Mouse (Mus musculus) neural tube, embryonic 10.5 days (tissue): Measurements from ENCODE around the gene Fgfr2.
"Not testable (repeated sequence)": the region's sequence is repeated elsewhere in the genome, so short reads cannot be mapped to it uniquely, and the experiment has no call there.

Source experiments
- DNase-seq: peaks from one replicate; pipeline ENCODE4 v3.0.0-alpha.2; 2017; ENCODE audit warnings: low spot score; ENCODE audit errors: extremely low spot score

The Fgfr2 gene

GRCm38 (mm10) chr7:130669370-130669881 is 2453.7 kb downstream of the Fgfr2 start:
- DNase-seq, result no peak

- peak; percentile 23 for DNase-seq
Observed at GRCm38 (mm10) chr7:130668729-130669281, 2454.3 kb downstream of the Fgfr2 start.

- not testable (repeated sequence) for DNase-seq
Observed at GRCm38 (mm10) chr7:130668013-130668412, 2455.1 kb downstream of the Fgfr2 start.

GRCm38 (mm10) chr7:130665358-130665757 is 2457.8 kb downstream of the Fgfr2 start:
- DNase-seq, result no peak

- DNase-seq, result no peak
Observed at GRCm38 (mm10) chr7:130664629-130665028, 2458.5 kb downstream of the Fgfr2 start.

GRCm38 (mm10) chr7:130664037-130664436 is 2459.1 kb downstream of the Fgfr2 start:
- no peak for DNase-seq

GRCm38 (mm10) chr7:130662869-130663268 is 2460.3 kb downstream of the Fgfr2 start:
- DNase-seq, result no peak

- DNase-seq, result peak; percentile 29
Observed at GRCm38 (mm10) chr7:130662250-130662649, 2460.9 kb downstream of the Fgfr2 start.

GRCm38 (mm10) chr7:130659129-130659528 is 2464.0 kb downstream of the Fgfr2 start:
- DNase-seq, result no peak

GRCm38 (mm10) chr7:130657751-130658150 is 2465.4 kb downstream of the Fgfr2 start:
- DNase-seq, result no peak

GRCm38 (mm10) chr7:130656965-130657364 is 2466.2 kb downstream of the Fgfr2 start:
- DNase-seq, result no peak

- no peak for DNase-seq
Observed at GRCm38 (mm10) chr7:130654562-130654961, 2468.6 kb downstream of the Fgfr2 start.

- DNase-seq, result no peak
Observed at GRCm38 (mm10) chr7:130653036-130653555, 2470.1 kb downstream of the Fgfr2 start.

GRCm38 (mm10) chr7:130650621-130651020 is 2472.5 kb downstream of the Fgfr2 start:
- DNase-seq, result no peak

GRCm38 (mm10) chr7:130649257-130649656 is 2473.9 kb downstream of the Fgfr2 start:
- no peak for DNase-seq

- no peak for DNase-seq
Observed at GRCm38 (mm10) chr7:130648061-130648460, 2475.1 kb downstream of the Fgfr2 start.

GRCm38 (mm10) chr7:130646762-130647139 is 2476.4 kb downstream of the Fgfr2 start:
- peak; percentile 84 for DNase-seq

- DNase-seq, result peak; percentile 87
Observed at GRCm38 (mm10) chr7:130645994-130646761, 2477.0 kb downstream of the Fgfr2 start.

GRCm38 (mm10) chr7:130645332-130645993 is 2477.7 kb downstream of the Fgfr2 start:
- no peak for DNase-seq

- DNase-seq, result no peak
Observed at GRCm38 (mm10) chr7:130640681-130641080, 2482.5 kb downstream of the Fgfr2 start.

- DNase-seq, result no peak
Observed at GRCm38 (mm10) chr7:130637811-130638210, 2485.3 kb downstream of the Fgfr2 start.

- no peak for DNase-seq
Observed at GRCm38 (mm10) chr7:130636902-130637301, 2486.2 kb downstream of the Fgfr2 start.
